Mouse (Mus musculus) macrophage (primary cell): ENCODE results near the gene Itga9. TPM values are rescaled to one million over a fixed set of nuclear protein-coding genes. Genes with fewer than 3 reads are reported as not detected.

Experiments
- H3K27ac ChIP-seq: fragments of 350-480 bp; formaldehyde crosslinking; 2 replicates; pipeline ENCODE4 v1.9.0; 2021
- H3K36me3 ChIP-seq: fragments of 350-480 bp; formaldehyde crosslinking; 2 replicates; pipeline ENCODE4 v1.9.0; 2021; ENCODE audit errors: inconsistent target
- H3K4me3 ChIP-seq: fragments of 350-480 bp; formaldehyde crosslinking; 2 replicates; pipeline ENCODE4 v1.9.0; 2021; ENCODE audit errors: inconsistent target
- H3K79me2 ChIP-seq: fragments of 350-480 bp; formaldehyde crosslinking; 2 replicates; pipeline ENCODE4 v1.9.0; 2021; ENCODE audit errors: inconsistent target
- WGBS: methylation state at CpG from one replicate; pipeline ENCODE4 v1.1.7; 2026; ENCODE audit warnings: inconsistent platforms; ENCODE audit not compliant: missing documents; 5-methylcytosine and 5-hydroxymethylcytosine counted together
- polyA plus RNA-seq: library from polyadenylated mRNA; stranded (reverse); fragments of 250-400 nt; gene quantifications from 3 replicates; pipeline ENCODE4 v1.2.4, GENCODE M21; 2018; ENCODE audit warnings: inconsistent platforms

Gene Itga9
- polyA plus RNA-seq, 1 experiment from 2014 or later: 12.3 TPM

- H3K4me3 ChIP-seq: no peak overlapping the region
- WGBS: 95% methylated on average over 7 of the region's 8 CpGs
- H3K79me2 ChIP-seq: no peaks in the 10 kb centered on the region
- H3K36me3 ChIP-seq: no peaks in the 10 kb centered on the region
- no peak overlapping the region for H3K27ac ChIP-seq
Observed at GRCm38 (mm10) chr9:118761953-118762590, 155.6 kb downstream of the Itga9 start.

- H3K27ac ChIP-seq: no peak overlapping the region
- no peak overlapping the region for H3K4me3 ChIP-seq
- 46% methylated on average over 7 of the region's 7 CpGs for WGBS
- no peaks in the 10 kb centered on the region for H3K79me2 ChIP-seq
- H3K36me3 ChIP-seq: no peaks in the 10 kb centered on the region
Observed at GRCm38 (mm10) chr9:118762759-118763158, 156.3 kb downstream of the Itga9 start.

GRCm38 (mm10) chr9:118763203-118763602 lies 156.7 kb downstream of the Itga9 start:
- H3K79me2 ChIP-seq: no peaks in the 10 kb centered on the region
- H3K27ac ChIP-seq: no peak overlapping the region
- 79% methylated on average over 4 of the region's 4 CpGs for WGBS
- H3K4me3 ChIP-seq: no peak overlapping the region
- H3K36me3 ChIP-seq: no peaks in the 10 kb centered on the region

- H3K4me3 ChIP-seq: no peak overlapping the region
- no peaks in the 10 kb centered on the region for H3K36me3 ChIP-seq
- 100% methylated on average over 3 of the region's 3 CpGs for WGBS
- H3K27ac ChIP-seq: no peak overlapping the region
- H3K79me2 ChIP-seq: no peaks in the 10 kb centered on the region
Observed at GRCm38 (mm10) chr9:118763646-118764045, 157.2 kb downstream of the Itga9 start.

- H3K4me3 ChIP-seq: no peak overlapping the region
- H3K79me2 ChIP-seq: no peaks in the 10 kb centered on the region
- no peaks in the 10 kb centered on the region for H3K36me3 ChIP-seq
- no peak overlapping the region for H3K27ac ChIP-seq
Observed at GRCm38 (mm10) chr9:118765059-118765458, 158.6 kb downstream of the Itga9 start.

GRCm38 (mm10) chr9:118767008-118767407 lies 160.5 kb downstream of the Itga9 start:
- H3K27ac ChIP-seq: no peak overlapping the region
- no peak overlapping the region for H3K4me3 ChIP-seq
- H3K79me2 ChIP-seq: no peaks in the 10 kb centered on the region
- H3K36me3 ChIP-seq: no peaks in the 10 kb centered on the region
- 88% methylated on average over 7 of the region's 7 CpGs for WGBS

- 87% methylated on average over 4 of the region's 4 CpGs for WGBS
- H3K27ac ChIP-seq: no peak overlapping the region
- no peaks in the 10 kb centered on the region for H3K79me2 ChIP-seq
- no peak overlapping the region for H3K4me3 ChIP-seq
- no peaks in the 10 kb centered on the region for H3K36me3 ChIP-seq
Observed at GRCm38 (mm10) chr9:118768596-118768995, 162.1 kb downstream of the Itga9 start.

- Histone ChIP-seq H3K36me3 (no peaks in the 10 kb centered on the region), H3K79me2 (no peaks in the 10 kb centered on the region), H3K4me3 (no peak overlapping the region), H3K27ac (no peak overlapping the region)
- 92% methylated on average over 4 of the region's 4 CpGs for WGBS
Observed at GRCm38 (mm10) chr9:118770366-118770765, 163.9 kb downstream of the Itga9 start.

GRCm38 (mm10) chr9:118774676-118775075 lies 168.2 kb downstream of the Itga9 start:
- H3K36me3 ChIP-seq: no peaks in the 10 kb centered on the region
- H3K4me3 ChIP-seq: no peak overlapping the region
- H3K79me2 ChIP-seq: no peaks in the 10 kb centered on the region
- no peak overlapping the region for H3K27ac ChIP-seq
- 99% methylated on average over 6 of the region's 6 CpGs for WGBS

- H3K79me2 ChIP-seq: no peaks in the 10 kb centered on the region
- 100% methylated on average over 2 of the region's 2 CpGs for WGBS
Observed at GRCm38 (mm10) chr9:118776880-118777438, 170.5 kb downstream of the Itga9 start.

GRCm38 (mm10) chr9:118778596-118778995 lies 172.1 kb downstream of the Itga9 start:
- Histone ChIP-seq H3K27ac (no peak overlapping the region), H3K36me3 (no peaks in the 10 kb centered on the region)
- 100% methylated on average over 1 of the region's 2 CpGs for WGBS

More at GRCm38 (mm10) chr9:118776880-118777438, 170.5 kb downstream of the Itga9 start:
- H3K4me3 ChIP-seq: no peak overlapping the region
- no peak overlapping the region for H3K27ac ChIP-seq
- no peaks in the 10 kb centered on the region for H3K36me3 ChIP-seq

GRCm38 (mm10) chr9:118784621-118785020 lies 178.1 kb downstream of the Itga9 start:
- no peaks in the 10 kb centered on the region for H3K79me2 ChIP-seq
- WGBS: 48% methylated on average over 4 of the region's 4 CpGs

More at GRCm38 (mm10) chr9:118778596-118778995, 172.1 kb downstream of the Itga9 start:
- Histone ChIP-seq H3K4me3 (no peak overlapping the region), H3K79me2 (no peaks in the 10 kb centered on the region)

GRCm38 (mm10) chr9:118785816-118786215 lies 179.3 kb downstream of the Itga9 start:
- WGBS: 60% methylated on average over 6 of the region's 6 CpGs
- Histone ChIP-seq H3K36me3 (no peaks in the 10 kb centered on the region), H3K27ac (no peak overlapping the region), H3K79me2 (no peaks in the 10 kb centered on the region), H3K4me3 (no peak overlapping the region)

More at GRCm38 (mm10) chr9:118784621-118785020, 178.1 kb downstream of the Itga9 start:
- no peaks in the 10 kb centered on the region for H3K36me3 ChIP-seq
- no peak overlapping the region for H3K4me3 ChIP-seq
- no peak overlapping the region for H3K27ac ChIP-seq

GRCm38 (mm10) chr9:118788869-118789281 lies 182.4 kb downstream of the Itga9 start:
- Histone ChIP-seq H3K27ac (no peak overlapping the region), H3K4me3 (no peak overlapping the region), H3K79me2 (no peaks in the 10 kb centered on the region), H3K36me3 (no peaks in the 10 kb centered on the region)
- 94% methylated on average over 10 of the region's 10 CpGs for WGBS

GRCm38 (mm10) chr9:118791231-118791630 lies 184.7 kb downstream of the Itga9 start:
- Histone ChIP-seq H3K79me2 (no peaks in the 10 kb centered on the region), H3K27ac (no peak overlapping the region), H3K36me3 (no peaks in the 10 kb centered on the region), H3K4me3 (no peak overlapping the region)
- WGBS: 92% methylated on average over 3 of the region's 3 CpGs
